Mouse (Mus musculus): Measurements from ENCODE around the gene Shroom3. TPM values are rescaled to one million over a fixed set of nuclear protein-coding genes. Genes with fewer than 3 reads are reported as not detected.

The Shroom3 gene
- polyA plus RNA-seq, 1 experiment from 2014 or later: 3.8 TPM

- Histone ChIP-seq H3K36me3 (ENCODE audit: control insufficient read depth, insufficient read depth, low read length) (no peaks in the 10 kb centered on the region), H3K9ac (ENCODE audit: low read length) (no peak overlapping the region), H3K27ac (replicated peaks; ENCODE audit: low read depth, low read length) (no peak overlapping the region), H3K4me3 (ENCODE audit: low read depth, low read length) (no peak overlapping the region), H3K4me2 (ENCODE audit: low read depth, severe bottlenecking) (no peak overlapping the region), H3K27me3 (ENCODE audit: control insufficient read depth, insufficient read depth, low read length) (no peaks in the 10 kb centered on the region), H3K9me3 (ENCODE audit: control insufficient read depth, low read length) (no peaks in the 10 kb centered on the region), H3K4me1 (ENCODE audit: control insufficient read depth, insufficient read depth, low read length) (0 out of 2 replicates have a peak, but pooled peaks cover 2% of the 10 kb centered on the region)
- WGBS: 37% methylated on average over 2 of the region's 2 CpGs
- no peak for DNase-seq (ENCODE audit: low spot score)
- ATAC-seq (ENCODE audit: insufficient number of reproducible peaks, low FRiP score, low TSS enrichment, low read depth): no peak
Measured at GRCm38 (mm10) chr5:92983942-92984341, 300.7 kb downstream of the Shroom3 start.

GRCm38 (mm10) chr5:92984692-92985091, 301.5 kb downstream of the Shroom3 start:
- ATAC-seq (ENCODE audit: insufficient number of reproducible peaks, low FRiP score, low TSS enrichment, low read depth) (no peak), DNase-seq (ENCODE audit: low spot score) (no peak)
- H3K4me1 ChIP-seq (ENCODE audit: control insufficient read depth, insufficient read depth, low read length): 0 out of 2 replicates have a peak, but pooled peaks cover 2% of the 10 kb centered on the region
- no peaks in the 10 kb centered on the region for H3K36me3 ChIP-seq (ENCODE audit: control insufficient read depth, insufficient read depth, low read length)
- WGBS: 79% methylated on average over 1 of the region's 1 CpGs
- H3K4me3 ChIP-seq (ENCODE audit: low read depth, low read length): no peak overlapping the region
- H3K27ac ChIP-seq (replicated peaks; ENCODE audit: low read depth, low read length): no peak overlapping the region
- no peak overlapping the region for H3K9ac ChIP-seq (ENCODE audit: low read length)
- no peak overlapping the region for H3K4me2 ChIP-seq (ENCODE audit: low read depth, severe bottlenecking)
- no peaks in the 10 kb centered on the region for H3K9me3 ChIP-seq (ENCODE audit: control insufficient read depth, low read length)
- H3K27me3 ChIP-seq (ENCODE audit: control insufficient read depth, insufficient read depth, low read length): no peaks in the 10 kb centered on the region

GRCm38 (mm10) chr5:92985391-92985790, 302.2 kb downstream of the Shroom3 start:
- Histone ChIP-seq H3K36me3 (ENCODE audit: control insufficient read depth, insufficient read depth, low read length) (no peaks in the 10 kb centered on the region), H3K4me2 (ENCODE audit: low read depth, severe bottlenecking) (no peak overlapping the region), H3K9me3 (ENCODE audit: control insufficient read depth, low read length) (no peaks in the 10 kb centered on the region), H3K9ac (ENCODE audit: low read length) (no peak overlapping the region), H3K27me3 (ENCODE audit: control insufficient read depth, insufficient read depth, low read length) (no peaks in the 10 kb centered on the region), H3K4me3 (ENCODE audit: low read depth, low read length) (no peak overlapping the region), H3K4me1 (ENCODE audit: control insufficient read depth, insufficient read depth, low read length) (0 out of 2 replicates have a peak, but pooled peaks cover 2% of the 10 kb centered on the region), H3K27ac (replicated peaks; ENCODE audit: low read depth, low read length) (no peak overlapping the region)
- 81% methylated on average over 2 of the region's 2 CpGs for WGBS
- ATAC-seq (ENCODE audit: insufficient number of reproducible peaks, low FRiP score, low TSS enrichment, low read depth) (no peak), DNase-seq (ENCODE audit: low spot score) (no peak)

- H3K9me3 ChIP-seq (ENCODE audit: control insufficient read depth, low read length): no peaks in the 10 kb centered on the region
- H3K36me3 ChIP-seq (ENCODE audit: control insufficient read depth, insufficient read depth, low read length): no peaks in the 10 kb centered on the region
- 0 out of 2 replicates have a peak, but pooled peaks cover 2% of the 10 kb centered on the region for H3K4me1 ChIP-seq (ENCODE audit: control insufficient read depth, insufficient read depth, low read length)
- no peaks in the 10 kb centered on the region for H3K27me3 ChIP-seq (ENCODE audit: control insufficient read depth, insufficient read depth, low read length)
- ATAC-seq (ENCODE audit: insufficient number of reproducible peaks, low FRiP score, low TSS enrichment, low read depth) (no peak), DNase-seq (ENCODE audit: low spot score) (no peak)
- H3K4me3 ChIP-seq (ENCODE audit: low read depth, low read length): no peak overlapping the region
- WGBS: 93% methylated on average over 22 of the region's 22 CpGs
- H3K27ac ChIP-seq (replicated peaks; ENCODE audit: low read depth, low read length): 0 out of 2 replicates have a peak overlapping the region, but pooled peaks have one; percentile 1
- no peak overlapping the region for H3K4me2 ChIP-seq (ENCODE audit: low read depth, severe bottlenecking)
- no peak overlapping the region for H3K9ac ChIP-seq (ENCODE audit: low read length)
Measured at GRCm38 (mm10) chr5:92986651-92987610, 303.7 kb downstream of the Shroom3 start.

GRCm38 (mm10) chr5:92987891-92988768, 304.9 kb downstream of the Shroom3 start:
- Histone ChIP-seq H3K9me3 (ENCODE audit: control insufficient read depth, low read length) (no peaks in the 10 kb centered on the region), H3K4me3 (ENCODE audit: low read depth, low read length) (no peak overlapping the region), H3K4me2 (ENCODE audit: low read depth, severe bottlenecking) (no peak overlapping the region), H3K36me3 (ENCODE audit: control insufficient read depth, insufficient read depth, low read length) (no peaks in the 10 kb centered on the region), H3K27ac (replicated peaks; ENCODE audit: low read depth, low read length) (peak overlapping the region; percentile 56), H3K4me1 (ENCODE audit: control insufficient read depth, insufficient read depth, low read length) (0 out of 2 replicates have a peak, but pooled peaks cover 2% of the 10 kb centered on the region), H3K9ac (ENCODE audit: low read length) (0 out of 2 replicates have a peak overlapping the region, but pooled peaks have one; percentile 34), H3K27me3 (ENCODE audit: control insufficient read depth, insufficient read depth, low read length) (no peaks in the 10 kb centered on the region)
- ATAC-seq (ENCODE audit: insufficient number of reproducible peaks, low FRiP score, low TSS enrichment, low read depth) (peak; percentile 44; the same call in 1 of the 2 replicates), DNase-seq (ENCODE audit: low spot score) (peak; percentile 44)
- WGBS: 39% methylated on average over 16 of the region's 16 CpGs

GRCm38 (mm10) chr5:92988769-92989356, 305.6 kb downstream of the Shroom3 start:
- H3K27ac ChIP-seq (replicated peaks; ENCODE audit: low read depth, low read length): peak overlapping the region; percentile 56
- peak overlapping the region; percentile 34; the same call in 1 of the 2 replicates for H3K9ac ChIP-seq (ENCODE audit: low read length)
- H3K4me3 ChIP-seq (ENCODE audit: low read depth, low read length): no peak overlapping the region
- WGBS: 25% methylated on average over 15 of the region's 15 CpGs
- 0 out of 2 replicates have a peak, but pooled peaks cover 2% of the 10 kb centered on the region for H3K4me1 ChIP-seq (ENCODE audit: control insufficient read depth, insufficient read depth, low read length)
- H3K4me2 ChIP-seq (ENCODE audit: low read depth, severe bottlenecking): no peak overlapping the region
- ATAC-seq (ENCODE audit: insufficient number of reproducible peaks, low FRiP score, low TSS enrichment, low read depth) (peak; percentile 36), DNase-seq (ENCODE audit: low spot score) (peak; percentile 64)
- no peaks in the 10 kb centered on the region for H3K9me3 ChIP-seq (ENCODE audit: control insufficient read depth, low read length)
- H3K36me3 ChIP-seq (ENCODE audit: control insufficient read depth, insufficient read depth, low read length): no peaks in the 10 kb centered on the region
- H3K27me3 ChIP-seq (ENCODE audit: control insufficient read depth, insufficient read depth, low read length): no peaks in the 10 kb centered on the region

- 86% methylated on average over 3 of the region's 3 CpGs for WGBS
- no peak for ATAC-seq (ENCODE audit: insufficient number of reproducible peaks, low FRiP score, low TSS enrichment, low read depth)
- H3K36me3 ChIP-seq (ENCODE audit: control insufficient read depth, insufficient read depth, low read length): no peaks in the 10 kb centered on the region
Measured at GRCm38 (mm10) chr5:92992106-92992505, 308.9 kb downstream of the Shroom3 start.

GRCm38 (mm10) chr5:92994309-92994708, 311.1 kb downstream of the Shroom3 start:
- ATAC-seq (ENCODE audit: insufficient number of reproducible peaks, low FRiP score, low TSS enrichment, low read depth) (no peak), DNase-seq (ENCODE audit: low spot score) (no peak)
- Histone ChIP-seq H3K9ac (ENCODE audit: low read length) (no peak overlapping the region), H3K9me3 (ENCODE audit: control insufficient read depth, low read length) (no peaks in the 10 kb centered on the region), H3K4me3 (ENCODE audit: low read depth, low read length) (no peak overlapping the region), H3K36me3 (ENCODE audit: control insufficient read depth, insufficient read depth, low read length) (no peaks in the 10 kb centered on the region), H3K27ac (replicated peaks; ENCODE audit: low read depth, low read length) (no peak overlapping the region), H3K4me1 (ENCODE audit: control insufficient read depth, insufficient read depth, low read length) (peaks cover 23% of the 10 kb centered on the region), H3K27me3 (ENCODE audit: control insufficient read depth, insufficient read depth, low read length) (no peaks in the 10 kb centered on the region), H3K4me2 (ENCODE audit: low read depth, severe bottlenecking) (no peak overlapping the region)
- 89% methylated on average over 6 of the region's 6 CpGs for WGBS

More at GRCm38 (mm10) chr5:92992106-92992505, 308.9 kb downstream of the Shroom3 start:
- no peaks in the 10 kb centered on the region for H3K27me3 ChIP-seq (ENCODE audit: control insufficient read depth, insufficient read depth, low read length)
- H3K27ac ChIP-seq (replicated peaks; ENCODE audit: low read depth, low read length): no peak overlapping the region
- no peak overlapping the region for H3K4me3 ChIP-seq (ENCODE audit: low read depth, low read length)
- no peak overlapping the region for H3K4me2 ChIP-seq (ENCODE audit: low read depth, severe bottlenecking)
- no peaks in the 10 kb centered on the region for H3K9me3 ChIP-seq (ENCODE audit: control insufficient read depth, low read length)
- no peak overlapping the region for H3K9ac ChIP-seq (ENCODE audit: low read length)
- peaks cover 11% of the 10 kb centered on the region; the same call in 1 of the 2 replicates for H3K4me1 ChIP-seq (ENCODE audit: control insufficient read depth, insufficient read depth, low read length)
- no peak for DNase-seq (ENCODE audit: low spot score)
